Mouse (Mus musculus): ENCODE measurements around the gene H2-Ab1. TPM values are rescaled to one million over a fixed set of nuclear protein-coding genes. Genes with fewer than 3 reads are reported as not detected.
"Not testable (repeated sequence)": the region's sequence is repeated elsewhere in the genome, so short reads cannot be mapped to it uniquely, and the experiment has no call there.

H2-Ab1 gene
- polyA plus RNA-seq, 1 experiment from 2014 or later = 1.4 TPM

GRCm38 (mm10) chr17:34219801-34220200 is 37.7 kb upstream of the H2-Ab1 start:
- not testable (repeated sequence) for H3K9ac ChIP-seq; H3K4me2 ChIP-seq; H3K4me3 ChIP-seq; H3K4me1 ChIP-seq; ATAC-seq (replicated peaks); H3K27ac ChIP-seq; H3K27me3 ChIP-seq (replicated peaks); H3K36me3 ChIP-seq (replicated peaks); H3K9me3 ChIP-seq
- WGBS = 97% methylated on average over 3 of the region's 7 CpGs

DNA sequence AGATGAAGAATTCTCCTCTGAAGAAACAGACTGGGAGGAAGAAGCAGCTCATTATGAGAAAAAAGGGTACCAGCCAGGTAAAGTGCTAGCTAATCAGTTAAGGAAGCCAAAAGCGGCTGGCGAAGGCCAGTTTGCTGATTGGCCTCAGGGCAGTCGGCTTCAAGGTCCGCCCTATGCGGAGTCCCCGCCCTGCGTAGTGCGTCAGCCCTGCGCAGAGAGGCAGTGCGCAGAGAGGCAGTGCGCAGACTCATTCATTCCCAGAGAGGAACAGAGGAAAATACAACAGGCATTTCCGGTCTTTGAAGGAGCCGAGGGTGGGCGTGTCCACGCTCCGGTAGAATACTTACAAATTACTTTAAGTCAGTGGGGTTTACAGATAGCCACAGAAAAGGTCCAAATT is 37.1 kb upstream of the H2-Ab1 start:
- not testable (repeated sequence) for H3K27ac ChIP-seq; H3K27me3 ChIP-seq (replicated peaks); H3K4me2 ChIP-seq; ATAC-seq (replicated peaks); H3K4me3 ChIP-seq; H3K4me1 ChIP-seq; H3K9ac ChIP-seq; H3K9me3 ChIP-seq; H3K36me3 ChIP-seq (replicated peaks)
- 96% methylated on average over 9 of the region's 16 CpGs for WGBS

DNA sequence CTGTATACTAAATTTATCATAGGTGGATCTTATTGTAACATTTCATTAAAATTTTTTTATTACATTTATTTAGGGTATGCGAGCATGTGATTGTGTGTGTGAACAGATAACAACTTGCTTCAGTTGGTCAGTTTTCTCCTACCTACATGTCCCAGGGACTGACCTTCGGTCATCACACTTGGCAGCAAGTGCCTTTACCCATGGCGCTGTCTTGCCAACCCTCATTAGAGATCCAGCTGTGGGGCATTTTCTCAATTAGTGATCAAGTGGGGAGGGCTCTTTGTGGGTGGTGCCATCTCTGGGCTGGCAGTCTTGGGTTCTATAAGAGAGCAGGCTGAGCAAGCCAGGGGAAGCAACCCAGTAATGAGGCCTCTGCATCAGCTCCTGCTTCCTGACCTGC is 32.7 kb upstream of the H2-Ab1 start:
- H3K27me3 ChIP-seq (replicated peaks) = no peaks in the 10 kb centered on the region
- H3K4me1 ChIP-seq = no peaks in the 10 kb centered on the region
- H3K9me3 ChIP-seq = no peaks in the 10 kb centered on the region
- no peaks in the 10 kb centered on the region for H3K36me3 ChIP-seq (replicated peaks)
- no peak overlapping the region for H3K9ac ChIP-seq
- no peak for ATAC-seq (replicated peaks)
- no peak overlapping the region for H3K4me2 ChIP-seq
- H3K4me3 ChIP-seq = no peak overlapping the region
- WGBS = 94% methylated on average over 3 of the region's 3 CpGs
- H3K27ac ChIP-seq = no peak overlapping the region

DNA sequence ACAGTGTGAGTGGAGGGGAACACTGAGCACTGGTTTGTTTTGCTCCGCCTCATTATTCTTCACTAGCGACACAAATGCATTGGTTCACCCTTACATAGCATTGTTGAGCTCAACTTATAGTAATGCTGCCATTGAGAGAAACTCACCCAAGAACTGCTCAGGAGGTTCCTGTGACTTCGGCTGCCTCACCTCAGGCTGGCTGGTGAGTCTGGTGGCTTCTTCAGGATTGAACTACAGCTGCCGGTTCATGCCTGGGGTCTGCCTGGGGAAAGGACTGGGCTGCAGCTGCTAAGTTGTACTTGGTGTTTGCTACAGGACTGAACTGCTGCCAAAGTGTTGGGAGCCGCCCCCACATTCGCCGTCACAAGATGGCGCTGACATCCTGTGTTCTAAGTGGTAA is 32.1 kb upstream of the H2-Ab1 start:
- Histone ChIP-seq H3K36me3 (replicated peaks) (no peaks in the 10 kb centered on the region), H3K4me1 (no peaks in the 10 kb centered on the region), H3K4me3 (no peak overlapping the region), H3K4me2 (no peak overlapping the region), H3K9me3 (no peaks in the 10 kb centered on the region), H3K9ac (no peak overlapping the region), H3K27me3 (replicated peaks) (no peaks in the 10 kb centered on the region), H3K27ac (no peak overlapping the region)
- no peak for ATAC-seq (replicated peaks)
- WGBS = 95% methylated on average over 8 of the region's 8 CpGs

- not testable (repeated sequence) for H3K4me3 ChIP-seq; H3K27ac ChIP-seq; H3K9me3 ChIP-seq; ATAC-seq (replicated peaks); H3K27me3 ChIP-seq (replicated peaks); H3K4me2 ChIP-seq; H3K4me1 ChIP-seq; H3K9ac ChIP-seq; H3K36me3 ChIP-seq (replicated peaks)
- WGBS = 96% methylated on average over 13 of the region's 23 CpGs
These were observed 31.6 kb upstream of the H2-Ab1 start for GRCm38 (mm10) chr17:34225911-34226310.

- ATAC-seq (replicated peaks); H3K4me2 ChIP-seq; H3K36me3 ChIP-seq (replicated peaks); H3K4me1 ChIP-seq; H3K9ac ChIP-seq; H3K4me3 ChIP-seq; H3K27me3 ChIP-seq (replicated peaks); H3K9me3 ChIP-seq; H3K27ac ChIP-seq: not testable (repeated sequence)
- 92% methylated on average over 9 of the region's 9 CpGs for WGBS
These were observed 26.5 kb upstream of the H2-Ab1 start for GRCm38 (mm10) chr17:34230971-34231370.

- WGBS = 86% methylated on average over 6 of the region's 7 CpGs
- H3K27me3 ChIP-seq (replicated peaks); ATAC-seq (replicated peaks); H3K27ac ChIP-seq; H3K36me3 ChIP-seq (replicated peaks); H3K4me3 ChIP-seq; H3K4me1 ChIP-seq; H3K9me3 ChIP-seq; H3K9ac ChIP-seq; H3K4me2 ChIP-seq: not testable (repeated sequence)
These were observed 25.5 kb upstream of the H2-Ab1 start for GRCm38 (mm10) chr17:34232021-34232420.

DNA sequence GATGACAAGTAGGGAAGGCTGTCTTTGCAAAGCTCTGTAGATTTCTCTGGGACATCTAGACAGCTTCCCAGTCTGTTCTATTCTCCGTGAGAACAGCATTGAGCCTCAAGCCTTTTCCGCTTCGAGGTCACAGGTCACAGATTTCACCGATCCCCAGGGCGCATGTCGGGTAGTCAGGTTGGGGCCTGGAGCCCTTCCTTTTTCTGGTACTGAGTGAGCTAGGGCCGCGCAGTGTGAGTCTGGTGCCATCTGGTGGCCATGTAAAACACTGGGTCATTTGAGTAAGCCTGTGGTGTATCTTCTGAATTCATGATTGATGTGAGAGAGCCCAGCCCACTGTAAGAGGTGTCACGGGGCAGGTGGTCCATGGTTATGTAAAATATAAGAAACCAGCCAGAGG is 22.6 kb upstream of the H2-Ab1 start:
- no peaks in the 10 kb centered on the region for H3K36me3 ChIP-seq (replicated peaks)
- no peak overlapping the region for H3K27ac ChIP-seq
- no peaks in the 10 kb centered on the region for H3K27me3 ChIP-seq (replicated peaks)
- no peaks in the 10 kb centered on the region for H3K9me3 ChIP-seq
- 48% methylated on average over 9 of the region's 9 CpGs for WGBS
- ATAC-seq (replicated peaks) = 0 out of 2 replicates have a peak, but pooled peaks have one; percentile 20
- no peak overlapping the region for H3K9ac ChIP-seq
- H3K4me1 ChIP-seq = no peaks in the 10 kb centered on the region
- no peak overlapping the region for H3K4me2 ChIP-seq
- no peak overlapping the region for H3K4me3 ChIP-seq

- Histone ChIP-seq H3K4me3 (no peak overlapping the region), H3K27ac (no peak overlapping the region), H3K27me3 (replicated peaks) (no peaks in the 10 kb centered on the region), H3K4me2 (no peak overlapping the region), H3K36me3 (replicated peaks) (no peaks in the 10 kb centered on the region), H3K4me1 (no peaks in the 10 kb centered on the region), H3K9ac (no peak overlapping the region), H3K9me3 (no peaks in the 10 kb centered on the region)
- no peak for ATAC-seq (replicated peaks)
- 84% methylated on average over 5 of the region's 5 CpGs for WGBS
These were observed 20.8 kb upstream of the H2-Ab1 start for GRCm38 (mm10) chr17:34236691-34237090.

DNA sequence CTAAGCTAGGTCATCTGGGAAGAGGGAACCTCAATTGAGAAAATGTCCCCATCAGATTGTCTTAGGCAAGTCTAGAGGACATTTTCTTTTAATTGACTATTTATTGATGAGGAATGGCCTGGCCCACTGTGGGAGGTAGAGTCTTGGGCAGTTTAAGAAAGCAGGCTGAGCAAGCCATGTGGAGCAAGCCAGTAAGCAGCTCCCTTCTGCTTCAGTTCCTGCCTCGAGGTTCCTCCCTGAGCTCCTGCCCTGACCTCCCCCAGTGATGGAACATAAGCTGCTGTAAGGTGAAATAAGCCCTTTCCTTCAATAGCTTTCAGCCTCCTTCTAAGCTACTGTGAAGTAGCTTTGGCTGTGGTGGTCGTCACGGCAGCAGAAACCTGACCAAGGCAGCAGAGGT is 19.7 kb upstream of the H2-Ab1 start:
- WGBS = 81% methylated on average over 3 of the region's 3 CpGs
- Histone ChIP-seq H3K27ac (no peak overlapping the region), H3K4me3 (no peak overlapping the region), H3K4me2 (no peak overlapping the region), H3K9me3 (no peaks in the 10 kb centered on the region), H3K36me3 (replicated peaks) (no peaks in the 10 kb centered on the region), H3K4me1 (no peaks in the 10 kb centered on the region), H3K9ac (no peak overlapping the region), H3K27me3 (replicated peaks) (no peaks in the 10 kb centered on the region)
- no peak for ATAC-seq (replicated peaks)

DNA sequence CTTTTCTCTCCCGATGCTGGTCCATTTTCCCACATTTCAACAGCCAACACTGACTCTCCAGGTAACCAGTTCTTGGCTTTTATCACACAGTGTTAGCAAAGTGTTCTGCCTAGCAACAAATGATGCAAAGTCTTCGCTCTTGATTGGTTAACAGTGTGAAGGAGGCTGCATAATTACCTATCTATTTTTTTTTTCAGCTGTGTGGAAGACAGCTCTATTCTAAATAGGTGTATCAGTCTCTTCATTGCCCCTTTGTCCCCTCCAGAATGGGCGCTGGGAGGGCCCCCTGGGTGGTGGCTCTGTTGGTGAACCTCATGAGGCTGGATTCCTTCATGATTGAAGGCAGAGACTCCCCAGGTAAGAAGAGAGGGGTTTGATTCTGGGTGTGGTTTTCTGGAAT is 18.8 kb upstream of the H2-Ab1 start, which contains the start of gene H2-Ob:
Gene H2-Ob, plus strand, starts transcription at position 198 of the 400 bp plus-strand sequence.
- ATAC-seq (replicated peaks) = peak; percentile 67; the same call in 1 of the 2 replicates
- H3K4me1 ChIP-seq = no peaks in the 10 kb centered on the region
- H3K4me2 ChIP-seq = no peak within 1 kb of the TSS
- WGBS = 64% methylated on average over 3 of the region's 3 CpGs
- H3K9me3 ChIP-seq = no peaks in the 10 kb centered on the region
- no peaks in the 10 kb centered on the region for H3K27me3 ChIP-seq (replicated peaks)
- H3K9ac ChIP-seq = no peak within 1 kb of the TSS
- H3K36me3 ChIP-seq (replicated peaks) = no peaks in the 10 kb centered on the region
- H3K27ac ChIP-seq = no peak within 1 kb of the TSS
- H3K4me3 ChIP-seq = no peak within 1 kb of the TSS

DNA sequence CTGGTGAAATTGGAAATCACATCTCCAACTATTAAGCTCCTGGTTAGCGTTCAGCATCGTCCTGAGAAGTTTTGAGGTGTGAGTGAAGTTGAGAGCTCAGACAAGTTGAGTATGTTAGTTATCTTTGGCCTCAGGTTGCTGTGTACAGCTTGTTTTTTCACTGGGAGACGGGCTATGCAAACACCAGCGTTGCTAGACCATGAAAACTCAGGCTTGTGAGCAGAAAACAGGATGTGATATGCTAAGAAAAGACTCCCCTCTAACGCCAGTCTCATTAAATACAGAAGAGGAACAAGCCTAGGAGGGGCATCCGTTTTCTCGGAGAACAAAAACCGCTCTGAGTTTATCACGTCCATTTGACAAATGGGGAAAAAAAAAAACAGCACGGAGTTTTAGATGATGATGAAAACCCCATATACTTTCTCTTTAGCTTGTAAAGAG is 17.9 kb upstream of the H2-Ab1 start:
- Histone ChIP-seq H3K9me3 (no peaks in the 10 kb centered on the region), H3K4me1 (no peaks in the 10 kb centered on the region), H3K27me3 (replicated peaks) (no peaks in the 10 kb centered on the region), H3K4me2 (no peak overlapping the region), H3K36me3 (replicated peaks) (no peaks in the 10 kb centered on the region), H3K27ac (no peak overlapping the region), H3K4me3 (no peak overlapping the region), H3K9ac (no peak overlapping the region)
- ATAC-seq (replicated peaks) = no peak
- WGBS = 72% methylated on average over 10 of the region's 10 CpGs

DNA sequence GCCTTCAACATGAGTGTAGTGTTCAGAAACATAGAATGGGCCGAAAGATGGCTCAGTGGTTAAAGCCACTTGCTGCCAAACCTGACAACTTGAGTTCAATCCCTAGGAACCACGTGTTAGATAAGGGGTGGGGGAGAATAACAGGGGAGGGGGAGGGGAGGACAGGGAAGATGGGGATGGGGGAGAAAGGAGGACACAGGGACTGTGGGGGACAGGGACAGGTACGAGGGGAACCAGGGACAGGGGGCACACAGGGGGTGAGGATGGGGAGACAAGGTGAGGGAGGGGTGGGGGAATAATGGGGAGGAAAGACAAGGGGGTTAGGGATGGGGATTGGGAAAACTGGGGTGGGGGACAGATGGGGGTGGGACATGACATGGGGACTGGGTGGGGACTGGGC is 17.1 kb upstream of the H2-Ab1 start:
- WGBS = 65% methylated on average over 3 of the region's 3 CpGs
- no peak overlapping the region for H3K4me3 ChIP-seq

GRCm38 (mm10) chr17:34240916-34241315 is 16.6 kb upstream of the H2-Ab1 start:
- H3K9ac ChIP-seq = no peak overlapping the region
- H3K4me3 ChIP-seq = no peak overlapping the region
- ATAC-seq (replicated peaks) = no peak
- 83% methylated on average over 6 of the region's 6 CpGs for WGBS
- H3K4me1 ChIP-seq = no peaks in the 10 kb centered on the region
- H3K27me3 ChIP-seq (replicated peaks) = no peaks in the 10 kb centered on the region
- no peak overlapping the region for H3K27ac ChIP-seq
- no peak overlapping the region for H3K4me2 ChIP-seq
- H3K9me3 ChIP-seq = no peaks in the 10 kb centered on the region
- no peaks in the 10 kb centered on the region for H3K36me3 ChIP-seq (replicated peaks)

More for the DNA sequence above, 17.1 kb upstream of the H2-Ab1 start:
- no peak overlapping the region for H3K4me2 ChIP-seq
- H3K36me3 ChIP-seq (replicated peaks) = no peaks in the 10 kb centered on the region
- ATAC-seq (replicated peaks) = no peak
- no peaks in the 10 kb centered on the region for H3K27me3 ChIP-seq (replicated peaks)
- H3K9me3 ChIP-seq = no peaks in the 10 kb centered on the region
- H3K4me1 ChIP-seq = no peaks in the 10 kb centered on the region
- no peak overlapping the region for H3K27ac ChIP-seq
- no peak overlapping the region for H3K9ac ChIP-seq

Data from midbrain, embryonic 15.5 days (tissue).